Mouse (Mus musculus): ENCODE data around the gene Aebp1.

- TF ChIP-seq POLR2A (IDR thresholded peaks at IDR 0.05; ENCODE audit: borderline replicate concordance, insufficient read depth, low read length) (no peak), CTCF (IDR thresholded peaks at IDR 0.05; ENCODE audit: borderline replicate concordance, insufficient read depth, low read depth, low read length) (no peak)
These were observed 13.0 kb upstream of the Aebp1 start for GRCm38 (mm10) chr11:5848741-5849140.

Data from cerebellum, adult 2 months (tissue).